Mouse (Mus musculus) stomach, embryonic 16.5 days (tissue): Measurements from ENCODE around the gene Hbb-bs. TPM values are rescaled to one million over a fixed set of nuclear protein-coding genes. Genes with fewer than 3 reads are reported as not detected.
"Not testable (repeated sequence)": the region's sequence is repeated elsewhere in the genome, so short reads cannot be mapped to it uniquely, and the experiment has no call there.

Experiments used
- ATAC-seq: fragments of 200-750 bp; cut with Nextera tagmentation; 2 replicates; pipeline ENCODE4 v1.8.0; 2017; ENCODE audit warnings: moderate number of reproducible peaks, moderate TSS enrichment; ENCODE audit not compliant: insufficient read depth, low FRiP score
- H3K27ac ChIP-seq: fragments of 300-500 bp; sonication (generic); 2 replicates; pipeline ENCODE4 v1.5.1; 2014; ENCODE audit warnings: low read length
- H3K27me3 ChIP-seq: fragments of 300-500 bp; sonication (generic); 2 replicates; pipeline ENCODE4 v1.6.1; 2014; ENCODE audit warnings: low read length, control low read depth, mixed read lengths; ENCODE audit not compliant: control insufficient read depth, insufficient read depth
- H3K36me3 ChIP-seq: fragments of 300-500 bp; sonication (generic); 2 replicates; pipeline ENCODE4 v1.6.1; 2014; ENCODE audit warnings: low read length; ENCODE audit not compliant: control insufficient read depth, insufficient read depth
- H3K4me1 ChIP-seq: fragments of 300-500 bp; sonication (generic); 2 replicates; pipeline ENCODE4 v1.6.1; 2014; ENCODE audit warnings: low read length, control low read depth, mixed read lengths; ENCODE audit not compliant: control insufficient read depth, insufficient read depth
- H3K4me2 ChIP-seq: fragments of 300-500 bp; sonication (generic); 2 replicates; pipeline ENCODE4 v1.6.1; 2014; ENCODE audit warnings: low read depth, low read length, mixed read lengths
- H3K4me3 ChIP-seq: fragments of 300-500 bp; sonication (generic); replicated peaks from 2 replicates; pipeline ENCODE4 v1.5.1; 2014; ENCODE audit warnings: mild to moderate bottlenecking, low read length
- H3K9ac ChIP-seq: fragments of 300-500 bp; sonication (generic); 2 replicates; pipeline ENCODE4 v1.6.1; 2014; ENCODE audit warnings: low read length
- H3K9me3 ChIP-seq: fragments of 300-500 bp; sonication (generic); replicated peaks from 2 replicates; pipeline ENCODE4 v1.6.1; 2016; ENCODE audit warnings: low read length, control low read depth; ENCODE audit not compliant: control insufficient read depth
- WGBS: fragments of 180-500 bp; shearing (Covaris S2); extraction: QIAGEN DNeasy Blood & Tissue Kit; methylation state at CpG from one replicate; pipeline ENCODE4 v1.1.7; 2014; 5-methylcytosine and 5-hydroxymethylcytosine counted together
- polyA plus RNA-seq: library from polyadenylated mRNA; unstranded; fragments of >200 nt; fragmentation: Nextera tagmentation; extraction: Ambion mirVana; gene quantifications from 2 replicates; pipeline ENCODE4 v1.2.1, GENCODE M21; 2015

Gene Hbb-bs
- polyA plus RNA-seq, 1 experiment from 2014 or later: 9,755 TPM

- 64% methylated on average over 2 of the region's 2 CpGs for WGBS
- no peak for ATAC-seq
- no peak within 1 kb of the TSS for H3K4me3 ChIP-seq
Observed at GRCm38 (mm10) chr7:103853090-103853489, 25.2 kb upstream of the Hbb-bs start, which contains the start of gene Hbb-y. TSS of gene Hbb-y (minus strand) at chr7:103853216.

GRCm38 (mm10) chr7:103844525-103845325 is 16.8 kb upstream of the Hbb-bs start:
- no peak overlapping the region for H3K27ac ChIP-seq
- no peak for ATAC-seq
- no peak overlapping the region for H3K4me2 ChIP-seq
- no peaks in the 10 kb centered on the region for H3K4me1 ChIP-seq
- H3K36me3 ChIP-seq: no peaks in the 10 kb centered on the region
- H3K27me3 ChIP-seq: no peaks in the 10 kb centered on the region
- no peak overlapping the region for H3K4me3 ChIP-seq
- H3K9me3 ChIP-seq: no peaks in the 10 kb centered on the region
- H3K9ac ChIP-seq: no peak overlapping the region
- 28% methylated on average over 2 of the region's 2 CpGs for WGBS

More at GRCm38 (mm10) chr7:103853090-103853489, 25.2 kb upstream of the Hbb-bs start, which contains the start of gene Hbb-y:
- Histone ChIP-seq H3K9ac (no peak within 1 kb of the TSS), H3K36me3 (no peaks in the 10 kb centered on the region), H3K9me3 (no peaks in the 10 kb centered on the region), H3K27me3 (no peaks in the 10 kb centered on the region), H3K27ac (no peak within 1 kb of the TSS), H3K4me2 (no peak within 1 kb of the TSS), H3K4me1 (no peaks in the 10 kb centered on the region)

GRCm38 (mm10) chr7:103843034-103843433 is 15.1 kb upstream of the Hbb-bs start, which contains the start of gene Hbb-bh1:
TSS of gene Hbb-bh1 (minus strand) at chr7:103843164.
- Histone ChIP-seq H3K4me3 (no peak within 1 kb of the TSS), H3K9ac (no peak within 1 kb of the TSS), H3K27me3 (no peaks in the 10 kb centered on the region), H3K27ac (no peak within 1 kb of the TSS), H3K4me2 (no peak within 1 kb of the TSS), H3K36me3 (no peaks in the 10 kb centered on the region), H3K4me1 (no peaks in the 10 kb centered on the region), H3K9me3 (no peaks in the 10 kb centered on the region)
- 69% methylated on average over 2 of the region's 2 CpGs for WGBS
- ATAC-seq: no peak

GRCm38 (mm10) chr7:103840268-103840667 is 12.4 kb upstream of the Hbb-bs start, which contains the start of gene Hbb-bh2:
TSS of gene Hbb-bh2 (minus strand) at chr7:103840520.
- no peak within 1 kb of the TSS for H3K9ac ChIP-seq
- ATAC-seq: no peak
- WGBS: 72% methylated on average over 3 of the region's 3 CpGs
- no peak within 1 kb of the TSS for H3K27ac ChIP-seq
- no peaks in the 10 kb centered on the region for H3K36me3 ChIP-seq
- no peaks in the 10 kb centered on the region for H3K9me3 ChIP-seq
- no peak within 1 kb of the TSS for H3K4me3 ChIP-seq
- no peaks in the 10 kb centered on the region for H3K27me3 ChIP-seq
- no peaks in the 10 kb centered on the region for H3K4me1 ChIP-seq
- no peak within 1 kb of the TSS for H3K4me2 ChIP-seq

GRCm38 (mm10) chr7:103827139-103827538 is 757 bp downstream of the Hbb-bs start:
- not testable (repeated sequence) for H3K4me3 ChIP-seq, H3K4me2 ChIP-seq, H3K9ac ChIP-seq, H3K27ac ChIP-seq, H3K36me3 ChIP-seq, H3K4me1 ChIP-seq, ATAC-seq, H3K27me3 ChIP-seq, H3K9me3 ChIP-seq
- no CpG with 5 or more reads among the region's 2 CpGs for WGBS

GRCm38 (mm10) chr7:103826255-103826887 is 1.5 kb downstream of the Hbb-bs start:
- H3K36me3 ChIP-seq: no peaks in the 10 kb centered on the region
- no peaks in the 10 kb centered on the region for H3K9me3 ChIP-seq
- no peaks in the 10 kb centered on the region for H3K27me3 ChIP-seq
- no peak overlapping the region for H3K4me3 ChIP-seq
- no peaks in the 10 kb centered on the region for H3K4me1 ChIP-seq
- ATAC-seq: 0 out of 2 replicates have a peak, but pooled peaks have one; percentile 7
- 63% methylated on average over 3 of the region's 3 CpGs for WGBS
- H3K27ac ChIP-seq: no peak overlapping the region
- H3K4me2 ChIP-seq: no peak overlapping the region
- H3K9ac ChIP-seq: no peak overlapping the region

- ATAC-seq: peak; percentile 69; the same call in 1 of the 2 replicates
- no peaks in the 10 kb centered on the region for H3K9me3 ChIP-seq
- no peak overlapping the region for H3K27ac ChIP-seq
- H3K4me3 ChIP-seq: no peak overlapping the region
- H3K4me1 ChIP-seq: no peaks in the 10 kb centered on the region
- no peaks in the 10 kb centered on the region for H3K27me3 ChIP-seq
- WGBS: 89% methylated on average over 3 of the region's 3 CpGs
- no peak overlapping the region for H3K4me2 ChIP-seq
- H3K9ac ChIP-seq: no peak overlapping the region
- no peaks in the 10 kb centered on the region for H3K36me3 ChIP-seq
Observed at GRCm38 (mm10) chr7:103825536-103826254, 2.2 kb downstream of the Hbb-bs start.

GRCm38 (mm10) chr7:103824597-103824996 is 3.3 kb downstream of the Hbb-bs start:
- no peak for ATAC-seq
- H3K4me2 ChIP-seq: no peak overlapping the region
- no peaks in the 10 kb centered on the region for H3K4me1 ChIP-seq
- no peaks in the 10 kb centered on the region for H3K36me3 ChIP-seq
- H3K9me3 ChIP-seq: no peaks in the 10 kb centered on the region
- 80% methylated on average over 2 of the region's 2 CpGs for WGBS
- no peak overlapping the region for H3K9ac ChIP-seq
- no peaks in the 10 kb centered on the region for H3K27me3 ChIP-seq
- no peak overlapping the region for H3K4me3 ChIP-seq
- H3K27ac ChIP-seq: no peak overlapping the region

GRCm38 (mm10) chr7:103815085-103815484 is 12.8 kb downstream of the Hbb-bs start:
- not testable (repeated sequence) for ATAC-seq

More at GRCm38 (mm10) chr7:103815085-103815484, 12.8 kb downstream of the Hbb-bs start:
- not testable (repeated sequence) for H3K27me3 ChIP-seq, H3K4me2 ChIP-seq, H3K9me3 ChIP-seq, H3K4me3 ChIP-seq, H3K27ac ChIP-seq, H3K9ac ChIP-seq, H3K4me1 ChIP-seq, H3K36me3 ChIP-seq
- WGBS: 88% methylated on average over 1 of the region's 2 CpGs
